Mouse (Mus musculus): Measurements from ENCODE around the gene Camk1d. TPM values are rescaled to one million over a fixed set of nuclear protein-coding genes. Genes with fewer than 3 reads are reported as not detected.
A peak's percentile ranks its signal among the peaks of the same experiment; 100 is the strongest.

Gene Camk1d
- polyA plus RNA-seq, 1 experiment from 2014 or later, result 7.4 TPM

GRCm38 (mm10) chr2:5588329-5588982, 125.9 kb downstream of the Camk1d start:
- no peak for ATAC-seq
- no peak overlapping the region for H3K4me3 ChIP-seq (ENCODE audit: low read length)
- H3K36me3 ChIP-seq (ENCODE audit: control insufficient read depth, insufficient read depth, low read length), result no peaks in the 10 kb centered on the region
- no peaks in the 10 kb centered on the region for H3K4me1 ChIP-seq (ENCODE audit: control insufficient read depth, insufficient read depth, low read depth, low read length)
- H3K27ac ChIP-seq (ENCODE audit: low read depth, low read length), result no peak overlapping the region
- H3K4me2 ChIP-seq (ENCODE audit: low read length), result no peak overlapping the region
- H3K9ac ChIP-seq (ENCODE audit: low read depth, low read length), result no peak overlapping the region
- no peaks in the 10 kb centered on the region for H3K27me3 ChIP-seq (replicated peaks; ENCODE audit: control insufficient read depth, insufficient read depth, low read length)
- WGBS, result 85% methylated on average over 8 of the region's 8 CpGs
- H3K9me3 ChIP-seq (ENCODE audit: control insufficient read depth, low read length), result no peaks in the 10 kb centered on the region

- Histone ChIP-seq H3K27ac (ENCODE audit: low read depth, low read length) (no peak overlapping the region), H3K9me3 (ENCODE audit: control insufficient read depth, low read length) (no peaks in the 10 kb centered on the region), H3K36me3 (ENCODE audit: control insufficient read depth, insufficient read depth, low read length) (no peaks in the 10 kb centered on the region), H3K4me1 (ENCODE audit: control insufficient read depth, insufficient read depth, low read depth, low read length) (no peaks in the 10 kb centered on the region), H3K4me2 (ENCODE audit: low read length) (no peak overlapping the region), H3K27me3 (replicated peaks; ENCODE audit: control insufficient read depth, insufficient read depth, low read length) (no peaks in the 10 kb centered on the region), H3K4me3 (ENCODE audit: low read length) (no peak overlapping the region), H3K9ac (ENCODE audit: low read depth, low read length) (no peak overlapping the region)
- 63% methylated on average over 6 of the region's 6 CpGs for WGBS
- peak; percentile 41; the same call in 1 of the 2 replicates for ATAC-seq
Measured at GRCm38 (mm10) chr2:5584318-5585027, 129.8 kb downstream of the Camk1d start.

GRCm38 (mm10) chr2:5579391-5579790, 134.9 kb downstream of the Camk1d start:
- no peaks in the 10 kb centered on the region for H3K9me3 ChIP-seq (ENCODE audit: control insufficient read depth, low read length)
- no peak for ATAC-seq
- 60% methylated on average over 4 of the region's 4 CpGs for WGBS
- no peaks in the 10 kb centered on the region for H3K27me3 ChIP-seq (replicated peaks; ENCODE audit: control insufficient read depth, insufficient read depth, low read length)
- H3K4me1 ChIP-seq (ENCODE audit: control insufficient read depth, insufficient read depth, low read depth, low read length), result peaks cover 12% of the 10 kb centered on the region
- no peak overlapping the region for H3K27ac ChIP-seq (ENCODE audit: low read depth, low read length)
- no peak overlapping the region for H3K9ac ChIP-seq (ENCODE audit: low read depth, low read length)
- no peak overlapping the region for H3K4me2 ChIP-seq (ENCODE audit: low read length)
- no peaks in the 10 kb centered on the region for H3K36me3 ChIP-seq (ENCODE audit: control insufficient read depth, insufficient read depth, low read length)
- H3K4me3 ChIP-seq (ENCODE audit: low read length), result no peak overlapping the region

- H3K27ac ChIP-seq (ENCODE audit: low read depth, low read length), result peak overlapping the region; percentile 17; the same call in 1 of the 2 replicates
- H3K4me1 ChIP-seq (ENCODE audit: control insufficient read depth, insufficient read depth, low read depth, low read length), result peaks cover 12% of the 10 kb centered on the region
- H3K4me3 ChIP-seq (ENCODE audit: low read length), result no peak overlapping the region
- H3K36me3 ChIP-seq (ENCODE audit: control insufficient read depth, insufficient read depth, low read length), result no peaks in the 10 kb centered on the region
- no peaks in the 10 kb centered on the region for H3K9me3 ChIP-seq (ENCODE audit: control insufficient read depth, low read length)
- ATAC-seq, result peak; percentile 79
- no peak overlapping the region for H3K4me2 ChIP-seq (ENCODE audit: low read length)
- no peak overlapping the region for H3K9ac ChIP-seq (ENCODE audit: low read depth, low read length)
- no peaks in the 10 kb centered on the region for H3K27me3 ChIP-seq (replicated peaks; ENCODE audit: control insufficient read depth, insufficient read depth, low read length)
- 36% methylated on average over 9 of the region's 9 CpGs for WGBS
Measured at GRCm38 (mm10) chr2:5577399-5578129, 136.8 kb downstream of the Camk1d start.

- H3K27ac ChIP-seq (ENCODE audit: low read depth, low read length), result no peak overlapping the region
- H3K36me3 ChIP-seq (ENCODE audit: control insufficient read depth, insufficient read depth, low read length), result no peaks in the 10 kb centered on the region
- H3K9me3 ChIP-seq (ENCODE audit: control insufficient read depth, low read length), result no peaks in the 10 kb centered on the region
- no peak overlapping the region for H3K9ac ChIP-seq (ENCODE audit: low read depth, low read length)
- no peaks in the 10 kb centered on the region for H3K27me3 ChIP-seq (replicated peaks; ENCODE audit: control insufficient read depth, insufficient read depth, low read length)
- ATAC-seq, result peak; percentile 34; the same call in 1 of the 2 replicates
- H3K4me3 ChIP-seq (ENCODE audit: low read length), result no peak overlapping the region
- WGBS, result 57% methylated on average over 10 of the region's 10 CpGs
- H3K4me2 ChIP-seq (ENCODE audit: low read length), result no peak overlapping the region
- peaks cover 4% of the 10 kb centered on the region for H3K4me1 ChIP-seq (ENCODE audit: control insufficient read depth, insufficient read depth, low read depth, low read length)
Measured at GRCm38 (mm10) chr2:5572314-5573006, 141.9 kb downstream of the Camk1d start.

- 89% methylated on average over 5 of the region's 5 CpGs for WGBS
- Histone ChIP-seq H3K36me3 (ENCODE audit: control insufficient read depth, insufficient read depth, low read length) (no peaks in the 10 kb centered on the region), H3K9ac (ENCODE audit: low read depth, low read length) (no peak overlapping the region), H3K4me1 (ENCODE audit: control insufficient read depth, insufficient read depth, low read depth, low read length) (no peaks in the 10 kb centered on the region), H3K27ac (ENCODE audit: low read depth, low read length) (no peak overlapping the region), H3K9me3 (ENCODE audit: control insufficient read depth, low read length) (no peaks in the 10 kb centered on the region), H3K27me3 (replicated peaks; ENCODE audit: control insufficient read depth, insufficient read depth, low read length) (no peaks in the 10 kb centered on the region), H3K4me2 (ENCODE audit: low read length) (no peak overlapping the region), H3K4me3 (ENCODE audit: low read length) (no peak overlapping the region)
- no peak for ATAC-seq
Measured at GRCm38 (mm10) chr2:5566611-5567010, 147.7 kb downstream of the Camk1d start.

- H3K9ac ChIP-seq (ENCODE audit: low read depth, low read length), result no peak overlapping the region
- ATAC-seq, result no peak
- WGBS, result 86% methylated on average over 4 of the region's 4 CpGs
Measured at GRCm38 (mm10) chr2:5563685-5564084, 150.6 kb downstream of the Camk1d start.

GRCm38 (mm10) chr2:5561446-5561845, 152.9 kb downstream of the Camk1d start:
- ATAC-seq, result no peak
- Histone ChIP-seq H3K27ac (ENCODE audit: low read depth, low read length) (no peak overlapping the region), H3K4me1 (ENCODE audit: control insufficient read depth, insufficient read depth, low read depth, low read length) (no peaks in the 10 kb centered on the region), H3K4me2 (ENCODE audit: low read length) (no peak overlapping the region), H3K36me3 (ENCODE audit: control insufficient read depth, insufficient read depth, low read length) (no peaks in the 10 kb centered on the region), H3K4me3 (ENCODE audit: low read length) (no peak overlapping the region), H3K9me3 (ENCODE audit: control insufficient read depth, low read length) (no peaks in the 10 kb centered on the region), H3K27me3 (replicated peaks; ENCODE audit: control insufficient read depth, insufficient read depth, low read length) (no peaks in the 10 kb centered on the region), H3K9ac (ENCODE audit: low read depth, low read length) (no peak overlapping the region)
- WGBS, result 88% methylated on average over 3 of the region's 3 CpGs

More at GRCm38 (mm10) chr2:5563685-5564084, 150.6 kb downstream of the Camk1d start:
- no peak overlapping the region for H3K4me2 ChIP-seq (ENCODE audit: low read length)
- H3K27ac ChIP-seq (ENCODE audit: low read depth, low read length), result no peak overlapping the region
- H3K4me3 ChIP-seq (ENCODE audit: low read length), result no peak overlapping the region
- H3K36me3 ChIP-seq (ENCODE audit: control insufficient read depth, insufficient read depth, low read length), result no peaks in the 10 kb centered on the region
- no peaks in the 10 kb centered on the region for H3K9me3 ChIP-seq (ENCODE audit: control insufficient read depth, low read length)
- H3K4me1 ChIP-seq (ENCODE audit: control insufficient read depth, insufficient read depth, low read depth, low read length), result no peaks in the 10 kb centered on the region
- H3K27me3 ChIP-seq (replicated peaks; ENCODE audit: control insufficient read depth, insufficient read depth, low read length), result no peaks in the 10 kb centered on the region

Measured in hindbrain, embryonic 16.5 days (tissue).